Mouse (Mus musculus) MN1 (cell line): Measurements from ENCODE around the gene Ccdc175.

Experiments used
- DNase-seq: peaks from one replicate; pipeline ENCODE4 v3.0.0-alpha.2; 2016; ENCODE audit warnings: low spot score

Ccdc175 gene

DNA sequence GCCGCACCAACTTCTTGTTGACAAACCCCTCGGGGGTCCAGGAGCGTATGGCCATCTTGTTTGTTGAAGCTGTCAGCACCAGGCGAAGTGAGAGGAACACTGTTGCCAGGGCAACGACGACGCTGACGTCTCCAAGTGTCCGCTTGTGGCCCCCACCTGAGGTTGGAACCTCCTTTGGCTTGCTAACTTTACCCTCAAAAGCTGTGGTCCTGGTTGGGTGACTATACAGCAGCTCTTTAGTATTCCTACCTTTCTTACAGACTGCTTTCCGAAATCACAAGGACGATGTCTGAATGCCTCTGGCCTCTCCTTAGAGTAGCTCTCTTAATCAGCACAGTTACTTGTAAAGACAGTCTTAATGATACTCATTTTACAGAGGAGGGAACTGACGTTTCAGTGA lies at the start of gene Ccdc175:
Gene Ccdc175, minus strand, starts transcription at position 101 of the 400 bp plus-strand sequence.
- no peak for DNase-seq

DNA sequence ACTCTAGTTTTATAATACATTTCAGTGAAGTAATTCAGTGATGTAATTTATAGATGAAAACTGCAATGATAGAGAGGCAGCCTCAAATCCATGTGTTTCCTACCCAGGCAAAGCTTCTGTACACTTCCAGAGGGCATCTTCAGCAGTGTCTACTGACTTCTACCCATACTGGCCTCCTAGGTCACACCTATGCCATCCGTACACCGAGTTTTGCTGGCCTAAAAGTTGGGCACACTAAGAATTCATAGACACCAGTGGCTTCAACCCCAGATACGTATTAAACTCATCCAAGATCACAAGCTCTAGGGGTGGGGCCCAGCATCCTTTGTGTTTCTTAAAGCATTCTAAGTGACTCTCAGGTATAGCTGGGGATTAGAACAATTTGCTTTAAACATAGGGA lies 49.3 kb upstream of the Ccdc175 start:
- DNase-seq = no peak

DNA sequence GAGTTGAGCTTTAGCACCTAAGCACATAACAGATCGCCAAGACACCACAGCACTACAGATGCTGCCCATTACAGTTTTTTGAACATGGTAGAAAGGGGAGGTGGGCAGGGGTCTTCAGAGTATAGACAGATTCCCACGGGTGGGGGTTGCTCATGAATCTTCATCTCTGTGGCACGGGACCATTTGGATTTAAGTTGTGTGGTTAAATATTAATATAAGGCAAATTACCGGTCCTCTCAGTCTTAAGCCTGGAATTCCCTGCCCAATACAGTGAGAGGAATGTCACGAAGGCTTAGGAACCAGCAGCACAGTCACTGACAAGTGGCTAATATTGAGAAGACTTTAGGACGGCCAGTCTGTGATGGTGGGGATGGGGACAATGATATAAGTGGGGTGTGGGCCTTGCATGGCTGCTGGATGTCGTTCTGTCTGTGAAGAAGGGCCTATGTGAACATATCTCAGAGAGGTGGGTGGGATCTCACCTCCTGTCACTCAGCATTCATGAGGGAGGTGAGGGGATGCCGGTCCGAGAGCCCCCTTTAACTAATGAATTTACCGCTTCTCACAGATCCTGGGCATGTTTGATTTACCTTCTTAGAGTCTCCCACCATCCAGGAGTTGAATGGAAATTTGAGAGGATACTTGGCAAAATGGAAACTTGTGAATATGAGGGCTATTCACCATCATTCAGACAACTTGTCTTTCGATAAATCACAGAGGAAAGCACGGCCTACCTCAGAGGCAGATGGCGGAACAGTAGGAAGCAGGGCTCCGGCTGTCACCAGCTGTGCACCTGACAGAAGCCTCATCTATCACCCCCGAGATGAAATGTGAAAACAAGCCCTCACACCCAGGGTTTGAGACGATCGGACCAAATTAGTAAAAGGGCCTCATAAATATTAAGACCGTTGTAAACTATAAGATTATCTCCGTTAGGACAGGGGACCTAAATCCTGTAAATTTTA lies 48.3 kb upstream of the Ccdc175 start:
- no peak for DNase-seq

DNA sequence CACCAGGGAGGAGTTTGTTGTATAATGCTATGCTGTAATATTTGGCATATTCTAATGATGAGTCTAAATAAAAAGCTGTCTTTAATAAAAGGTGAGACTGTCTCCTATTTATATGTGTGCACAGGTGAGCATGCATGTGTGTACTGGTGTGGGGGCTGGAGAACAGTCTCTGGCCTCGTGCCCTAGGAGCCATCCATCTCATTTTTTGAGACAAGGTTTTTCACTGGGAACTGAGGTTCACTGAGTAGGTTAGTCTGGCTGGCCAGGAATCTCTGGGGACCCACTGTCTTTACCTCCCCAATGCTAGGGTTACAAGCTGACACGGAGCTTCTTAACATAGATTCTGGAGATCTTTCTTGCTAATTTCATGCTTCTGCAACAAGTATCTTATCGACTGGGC lies 47.3 kb upstream of the Ccdc175 start:
- DNase-seq = no peak

DNA sequence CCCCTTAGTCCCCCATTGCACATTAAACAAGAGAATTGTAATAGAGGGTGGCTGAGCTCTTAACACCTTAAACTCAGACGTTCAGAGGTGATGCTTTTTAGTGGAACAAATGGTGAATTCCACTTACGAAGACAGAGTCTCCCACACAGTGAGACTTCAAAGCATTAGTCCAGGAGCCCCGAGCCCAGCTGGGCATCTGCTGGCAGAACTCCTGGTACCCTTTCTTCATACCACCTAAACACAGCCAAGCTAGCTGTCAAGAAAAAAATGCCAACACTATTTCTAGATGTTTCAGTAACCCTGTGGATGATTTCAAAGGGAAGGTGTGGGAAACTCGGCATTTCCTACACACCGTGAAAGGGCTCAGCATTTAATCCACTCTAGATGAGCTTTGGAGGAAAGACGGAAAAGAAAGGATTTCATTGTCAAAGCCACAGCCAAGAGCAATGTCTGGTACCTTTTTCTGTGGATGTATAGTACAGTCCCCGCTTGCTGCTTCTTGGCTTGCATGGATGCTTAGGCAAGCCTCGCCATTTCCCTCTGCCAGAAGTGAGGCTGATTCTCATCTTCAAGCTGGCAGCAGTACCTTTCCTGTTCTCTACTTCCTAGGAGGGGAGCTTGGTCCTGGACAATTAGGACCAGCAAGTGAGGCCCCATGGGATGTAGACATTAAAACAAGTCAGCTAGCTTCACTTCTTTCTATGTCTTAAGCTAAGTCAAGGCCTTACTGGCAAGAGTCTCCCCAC lies 44.8 kb upstream of the Ccdc175 start:
- DNase-seq = no peak

DNA sequence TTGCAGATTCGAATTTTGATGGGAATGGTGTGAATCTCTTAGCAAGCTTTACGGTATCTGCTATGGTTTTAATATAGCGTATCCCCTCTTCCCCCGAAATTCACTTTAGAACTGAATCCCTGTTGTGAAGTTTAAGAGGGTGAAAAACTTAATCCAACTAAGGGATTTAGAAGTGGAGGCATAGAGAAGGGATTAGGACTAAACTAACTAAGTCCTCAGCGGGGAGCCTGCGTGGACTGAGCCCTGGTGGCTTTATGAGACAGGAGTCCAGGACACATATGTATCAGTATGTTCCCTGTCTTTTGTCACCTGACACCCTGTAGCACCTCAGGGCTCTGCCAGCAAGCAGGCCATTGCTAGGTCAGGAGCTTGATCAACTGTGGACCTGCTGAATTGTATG lies 42.9 kb upstream of the Ccdc175 start:
- DNase-seq = no peak

DNA sequence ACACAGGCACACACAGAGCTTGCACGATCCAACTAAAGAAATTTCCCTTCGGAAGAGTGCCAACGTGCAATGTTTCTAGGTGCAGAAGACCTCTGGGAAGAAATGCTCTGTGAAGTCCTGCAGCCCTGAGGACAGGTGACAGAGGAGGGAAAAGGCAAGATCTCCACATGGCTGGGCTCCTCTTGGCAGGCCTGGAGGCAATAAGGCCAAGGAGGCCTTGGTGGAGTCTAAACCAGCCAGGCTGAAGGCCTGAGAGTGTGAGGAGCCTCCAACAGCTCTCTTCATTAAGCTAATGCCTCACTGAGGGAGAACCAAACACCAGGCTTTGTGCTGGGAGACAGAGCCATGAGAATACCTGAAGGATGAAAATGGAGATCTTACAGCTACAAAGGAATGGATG lies 40.5 kb upstream of the Ccdc175 start:
- no peak for DNase-seq

DNA sequence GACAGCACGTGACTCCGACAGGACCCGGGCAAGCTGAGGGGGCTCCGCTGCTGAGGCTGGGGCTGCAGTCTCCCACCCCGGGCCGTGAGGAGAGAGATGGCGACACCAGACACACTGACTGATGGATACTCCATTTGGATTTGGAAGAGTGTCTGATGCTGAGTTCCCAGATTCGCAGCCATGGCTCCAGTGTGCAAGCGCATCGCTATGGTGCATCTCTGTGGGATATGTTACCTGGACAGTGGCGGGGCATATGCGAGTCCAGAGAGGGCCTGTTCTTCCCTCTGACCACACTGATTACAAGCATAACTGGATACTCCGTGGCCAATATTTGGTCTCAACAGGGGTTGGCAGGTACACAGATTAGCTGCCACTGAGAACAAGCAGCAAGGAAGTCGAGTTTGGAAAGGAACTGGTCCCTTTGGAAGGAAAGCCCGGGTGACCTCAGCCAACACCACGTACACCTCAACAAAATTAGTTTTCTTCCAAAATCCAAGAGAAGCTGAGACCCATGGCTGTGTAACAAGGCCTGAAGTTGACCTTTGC lies 38.8 kb upstream of the Ccdc175 start:
- DNase-seq = no peak

DNA sequence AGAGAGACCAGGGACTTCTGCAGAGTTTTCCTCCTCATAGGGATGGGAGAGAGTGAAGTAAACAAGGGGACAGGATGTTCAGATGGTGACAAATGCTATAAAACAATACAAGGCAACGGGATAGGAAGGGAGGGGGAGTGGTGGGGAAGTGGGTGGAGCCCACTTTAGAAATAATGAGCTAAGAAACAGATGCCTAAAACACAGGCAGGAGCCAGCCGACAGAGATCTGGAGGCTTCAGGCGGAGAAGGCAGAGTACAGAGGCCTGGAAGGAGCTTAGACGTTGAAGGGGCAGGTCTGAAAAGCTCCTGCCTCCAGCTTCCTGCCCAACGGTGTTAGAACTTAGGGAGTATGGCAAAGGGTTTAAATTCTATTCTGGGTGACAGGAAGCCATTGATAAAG lies 28.7 kb upstream of the Ccdc175 start:
- DNase-seq = no peak

DNA sequence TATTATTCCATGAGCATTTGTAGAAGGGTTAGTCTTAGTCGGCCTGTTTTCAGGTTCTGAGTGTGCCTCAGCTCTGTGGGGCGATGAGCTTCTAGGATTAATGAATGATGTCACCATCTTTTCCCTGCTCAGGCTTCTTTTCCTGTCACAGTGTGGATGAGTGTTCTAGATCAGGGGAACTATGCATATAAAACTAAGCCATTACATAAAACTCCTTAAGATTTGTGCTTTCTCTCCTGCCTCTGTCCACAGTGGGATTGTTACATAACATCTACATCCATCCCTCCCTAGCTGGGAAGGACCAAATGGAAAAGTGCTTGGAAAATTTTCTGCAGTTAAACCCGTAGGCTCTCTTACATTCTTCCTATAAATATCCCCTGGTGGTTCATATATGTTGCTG lies 16.0 kb upstream of the Ccdc175 start:
- DNase-seq = no peak

DNA sequence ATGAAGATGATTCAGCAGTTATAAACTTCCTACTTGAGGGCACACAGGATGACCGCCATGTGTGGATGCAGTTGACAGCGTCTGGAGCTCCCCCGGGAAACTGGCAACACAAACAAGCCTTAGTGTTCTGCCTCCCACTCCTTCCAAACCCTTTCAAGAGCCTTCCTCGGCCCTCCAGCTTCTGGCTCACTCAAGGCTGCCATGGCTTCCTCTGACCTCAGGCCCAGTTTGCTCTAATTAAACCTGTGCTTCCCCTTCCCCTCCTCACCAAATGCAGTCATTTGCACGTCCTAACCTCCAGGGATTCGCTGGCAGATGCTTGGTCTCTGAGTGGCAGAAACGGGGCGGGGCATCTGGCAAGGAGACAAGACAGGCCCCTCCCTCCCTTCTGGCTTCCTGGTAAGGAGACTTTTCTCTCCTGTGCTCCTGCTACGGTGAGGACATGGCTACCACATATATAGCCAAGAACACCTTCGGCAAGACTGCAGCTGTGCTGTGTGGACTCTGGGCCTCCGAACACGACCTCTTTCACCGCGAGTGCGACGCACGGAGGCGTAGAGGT lies 13.2 kb upstream of the Ccdc175 start:
- no peak for DNase-seq

DNA sequence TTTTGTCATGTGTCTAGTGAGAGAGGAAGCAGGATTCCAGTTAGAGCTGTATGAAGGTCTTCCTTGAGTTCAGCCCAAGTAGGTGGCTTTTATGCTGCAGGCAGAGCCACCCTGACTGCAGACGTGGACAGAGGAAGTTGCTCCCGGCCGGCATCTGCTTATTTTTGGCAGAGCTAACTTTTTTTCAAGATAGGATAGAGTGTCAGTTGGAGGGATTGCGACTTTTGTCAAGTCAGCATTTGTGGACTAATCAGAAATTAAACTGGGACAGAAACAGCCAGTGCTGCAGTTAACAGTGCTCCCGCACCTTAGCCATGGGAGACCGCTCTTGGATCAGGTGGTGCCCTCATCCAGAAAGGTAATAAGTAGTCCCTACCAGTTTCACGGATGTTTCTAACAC lies 12.6 kb upstream of the Ccdc175 start:
- no peak for DNase-seq

DNA sequence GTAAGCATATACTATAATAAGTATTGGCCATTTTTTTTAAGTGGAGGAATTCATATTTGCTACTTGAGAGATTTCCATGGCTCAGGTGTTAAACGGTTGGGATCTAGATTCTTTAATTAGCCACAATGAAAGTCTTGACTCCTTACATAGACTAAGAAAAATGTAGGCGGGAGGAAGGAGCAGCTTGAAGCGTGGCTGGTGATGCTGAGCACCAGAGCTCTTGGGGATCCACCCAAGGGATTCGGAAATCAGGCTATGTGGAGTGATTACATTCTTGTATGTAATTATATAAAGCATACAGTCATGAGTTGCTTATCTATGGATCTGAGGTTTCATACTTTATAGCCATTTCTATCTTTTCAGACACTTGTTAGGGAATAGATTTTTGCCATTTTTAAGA lies 5.3 kb downstream of the Ccdc175 start:
- DNase-seq = no peak

DNA sequence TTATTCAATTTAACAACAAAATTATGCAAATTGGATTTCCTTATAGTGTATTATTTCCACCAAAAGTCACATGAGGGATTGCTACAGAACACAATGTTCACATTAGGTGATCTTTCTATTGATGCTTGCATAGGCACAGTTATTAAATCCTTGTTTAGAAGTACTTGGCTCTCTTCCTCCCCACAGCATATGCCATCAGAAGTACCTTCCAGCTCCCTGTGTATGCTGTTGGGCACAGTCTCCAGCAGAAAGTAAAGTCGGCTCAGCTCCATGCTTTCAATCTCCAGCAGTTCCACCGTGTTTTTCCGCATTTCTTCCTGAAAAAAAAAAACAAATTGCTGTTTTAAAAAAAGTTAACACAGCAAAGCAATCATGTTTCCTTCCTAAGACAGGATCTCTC lies 6.5 kb downstream of the Ccdc175 start:
- DNase-seq = no peak

DNA sequence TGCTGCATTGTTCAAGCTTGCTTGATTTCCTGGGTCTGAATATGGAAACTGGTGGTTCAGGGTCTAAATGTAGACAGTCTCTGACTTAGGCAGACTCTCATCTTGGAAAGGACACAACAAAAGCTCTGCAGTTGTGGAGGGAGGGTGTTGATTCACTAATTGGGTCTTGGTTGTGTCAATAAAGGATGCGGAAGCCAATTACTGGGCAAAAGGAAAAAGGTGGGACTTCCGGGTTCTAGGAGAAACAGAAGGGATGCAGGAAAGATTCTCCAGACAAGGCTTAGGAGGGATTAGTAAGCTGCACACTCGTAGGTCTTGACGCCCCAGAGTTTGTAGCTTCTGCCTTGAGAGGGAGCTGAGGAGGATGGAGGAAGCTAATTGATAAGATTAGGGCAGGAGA lies 26.4 kb downstream of the Ccdc175 start:
- DNase-seq = no peak

DNA sequence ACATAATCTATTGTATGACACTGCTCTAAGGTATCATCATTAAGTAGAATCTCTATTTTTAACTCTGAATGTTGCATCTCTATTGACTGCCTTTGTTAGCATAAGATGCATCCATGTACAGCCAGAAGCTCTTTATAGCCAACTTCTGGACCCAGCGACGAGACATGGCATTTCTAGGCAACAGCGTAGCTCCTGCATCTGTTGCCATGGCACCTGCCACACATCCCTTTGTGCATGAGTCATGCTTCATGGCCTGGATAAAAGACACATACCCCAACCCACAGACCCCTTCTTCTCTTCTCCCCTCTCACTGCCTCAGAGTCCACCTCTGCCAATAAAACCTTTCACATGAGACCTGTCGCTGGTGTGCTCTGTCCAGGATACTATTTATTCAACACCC lies 34.0 kb downstream of the Ccdc175 start:
- DNase-seq = no peak

DNA sequence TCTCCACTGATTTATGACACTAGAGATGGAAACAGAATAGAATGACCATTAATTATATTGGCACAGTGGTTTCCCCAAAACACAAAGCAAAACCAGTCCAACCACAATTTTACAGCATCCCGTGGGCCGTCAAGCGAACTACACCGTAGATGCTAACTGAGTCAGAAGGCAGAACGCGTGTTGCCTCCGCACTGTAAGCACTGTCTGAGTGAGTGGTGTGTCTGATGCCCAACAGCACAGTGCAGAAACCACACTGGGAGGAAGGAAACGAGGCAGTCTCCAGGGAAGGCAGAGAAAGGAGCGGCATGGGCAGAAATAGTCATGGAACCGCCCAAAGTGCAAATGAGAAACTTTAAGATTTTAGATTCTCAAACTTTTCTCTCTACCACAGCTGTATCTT lies 55.6 kb downstream of the Ccdc175 start:
- no peak for DNase-seq

DNA sequence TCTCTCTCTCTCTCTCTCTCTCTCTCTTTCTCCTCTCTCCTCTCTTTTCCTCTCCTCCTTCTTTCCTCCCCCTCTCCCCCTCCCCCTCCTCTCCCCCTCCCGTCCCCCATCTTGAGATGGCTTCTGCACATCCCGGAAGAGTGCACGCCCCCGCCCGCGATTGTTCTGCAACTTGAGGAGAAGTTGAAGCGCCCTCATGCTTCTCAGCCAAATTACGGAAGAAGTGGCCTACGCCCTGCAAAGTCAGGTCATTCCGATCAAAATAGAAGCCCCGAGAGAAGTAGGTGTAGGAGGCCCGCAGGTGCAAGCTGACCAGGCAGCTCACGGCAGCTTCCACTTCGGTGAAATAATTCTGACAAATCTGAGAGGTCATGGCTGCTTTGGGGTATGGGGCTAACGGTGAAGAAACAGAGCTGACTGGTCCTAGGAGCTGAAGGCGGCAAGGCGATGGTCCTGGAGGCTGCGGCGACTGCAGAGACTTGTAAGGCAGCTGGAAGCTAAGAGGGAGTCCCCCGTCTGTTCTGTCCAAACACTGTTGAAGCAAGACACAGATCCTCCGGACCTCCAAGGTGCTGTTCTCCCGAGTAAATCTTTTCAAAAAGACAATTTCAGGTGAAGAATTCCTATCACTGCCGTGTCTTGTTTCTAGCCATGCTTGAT lies 69.0 kb downstream of the Ccdc175 start:
- DNase-seq = no peak

DNA sequence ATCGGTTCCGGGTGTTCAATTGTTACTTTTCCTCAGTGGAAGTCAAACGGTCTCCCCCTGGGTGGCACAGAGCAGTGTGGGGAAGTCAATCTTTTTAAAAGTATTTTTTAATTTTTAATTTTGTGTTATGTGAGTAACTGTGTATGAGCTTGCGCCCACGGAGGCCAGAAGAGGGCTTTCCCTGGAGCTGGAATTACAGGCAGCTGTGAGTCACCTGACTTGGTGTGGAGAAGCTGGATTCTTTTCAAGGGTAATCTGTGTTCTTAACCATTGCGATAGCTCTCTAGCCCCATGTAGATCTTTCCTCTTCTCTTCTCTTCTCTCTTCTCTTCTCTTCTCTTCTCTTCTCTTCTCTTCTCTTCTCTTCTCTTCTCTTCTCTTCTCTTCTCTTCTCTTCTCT lies 69.7 kb downstream of the Ccdc175 start:
- no peak for DNase-seq

DNA sequence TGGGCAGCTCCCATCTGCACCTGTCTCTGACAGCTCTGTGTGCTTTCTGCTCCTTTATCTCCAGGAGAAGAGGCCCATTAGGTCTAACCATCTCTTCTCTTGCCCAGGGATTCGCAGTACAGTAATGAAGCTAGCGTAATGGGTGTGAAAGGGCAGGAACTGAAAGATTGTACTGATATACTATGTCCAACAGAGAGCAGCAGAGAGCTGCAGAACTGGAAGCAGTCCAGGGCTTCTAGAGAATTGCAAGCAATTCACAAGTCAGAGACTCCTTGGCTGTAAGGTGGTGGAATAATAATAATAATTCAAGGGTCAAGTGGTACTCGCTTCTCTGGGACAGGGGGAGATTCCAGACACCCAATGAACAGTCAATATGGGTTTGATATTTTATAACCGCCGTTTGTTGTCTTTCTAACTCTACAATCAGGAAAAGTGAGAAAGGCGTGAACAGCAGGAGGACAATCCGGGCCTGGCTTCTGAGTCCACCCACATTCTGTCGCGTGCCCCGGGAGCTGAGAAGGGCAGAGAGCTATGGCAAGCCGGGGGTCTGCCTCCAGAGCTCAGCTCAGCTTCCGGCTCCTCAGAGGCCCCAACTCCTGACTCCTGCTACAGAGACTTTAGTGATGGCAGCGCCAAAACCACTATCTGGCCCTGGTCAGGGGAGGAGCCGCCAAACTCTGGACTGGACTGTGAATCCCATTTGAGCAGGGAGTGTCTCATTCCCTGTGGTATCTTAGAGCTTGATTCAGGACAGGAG lies 80.1 kb downstream of the Ccdc175 start:
- DNase-seq = peak; percentile 90

DNA sequence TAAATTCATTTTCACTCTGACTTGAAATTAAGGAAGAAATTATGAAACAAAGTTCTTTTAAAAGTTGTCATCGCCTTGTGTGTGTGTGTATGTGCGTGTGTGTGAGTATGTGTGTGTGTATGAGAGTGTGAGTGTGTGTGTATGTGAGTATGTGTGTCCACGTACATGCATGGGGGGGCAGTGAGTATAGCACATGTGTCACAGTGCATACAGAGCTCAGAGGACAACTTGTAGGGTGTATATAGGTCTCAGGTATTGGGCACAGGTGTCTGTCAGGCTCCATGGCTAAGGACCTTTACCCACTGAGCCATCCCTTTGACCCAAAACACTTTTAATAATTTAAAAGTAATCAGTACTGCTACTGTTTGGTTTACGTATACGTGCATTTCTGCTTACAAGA lies 80.8 kb downstream of the Ccdc175 start:
- DNase-seq = no peak
